8 mouse cellular contexts compared by ENCODE assay signal in the genomic region with DNA sequence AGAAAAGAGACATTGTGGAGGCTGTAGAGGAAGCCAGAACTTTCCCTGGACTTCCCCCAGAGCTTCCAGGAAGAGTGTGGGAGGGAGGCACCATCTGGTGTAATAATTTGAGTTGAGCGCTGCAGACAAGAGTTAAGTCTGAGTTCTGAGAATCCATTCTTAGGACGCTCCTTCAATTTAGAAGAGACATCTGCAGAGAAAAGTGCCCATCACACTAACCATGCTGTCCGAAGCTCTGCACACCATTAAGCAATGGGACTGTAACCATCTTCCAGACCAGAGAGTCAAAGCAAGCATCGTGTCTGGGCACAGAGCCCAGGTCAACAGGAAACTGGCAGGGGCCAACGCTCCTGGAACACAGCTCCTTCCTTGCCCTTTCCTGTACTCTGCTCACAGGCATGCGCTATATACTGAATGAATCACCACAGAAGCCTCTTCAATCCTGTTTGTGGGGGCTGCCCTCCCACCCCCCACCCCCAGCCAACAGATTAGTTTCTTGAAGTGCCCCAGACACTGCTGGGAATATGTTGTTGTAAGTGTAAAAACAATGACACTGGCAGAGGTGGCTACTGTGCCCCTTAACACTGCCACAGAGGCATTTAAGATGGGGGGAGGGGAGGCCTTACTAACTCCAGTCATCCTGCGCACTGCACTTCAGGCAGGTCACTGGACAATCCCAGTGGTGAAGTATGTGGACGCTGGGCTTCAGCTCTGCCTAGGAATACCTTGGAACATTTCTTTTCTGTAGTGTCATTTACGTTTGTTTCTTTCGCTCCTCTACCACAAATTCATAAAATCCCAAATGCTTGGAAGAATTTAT.
DNase-seq lines count a peak whose midpoint lies in the region; ATAC-seq lines count a peak whose summit lies in the region.

No protein-coding gene starts in this region.

- H3K4me1 ChIP-seq in heart, embryonic 10.5 days: peaks cover 12% of the 10 kb centered on the region
- peaks cover 11% of the 10 kb centered on the region; the same call in 1 of the 2 replicates for H3K4me1 ChIP-seq in stomach, embryonic 15.5 days
- no peaks in the 10 kb centered on the region for H3K4me1 ChIP-seq in forebrain, embryonic 16.5 days (replicated peaks; ENCODE audit: control insufficient read depth, insufficient read depth, low read length)

- 65% methylated on average over 10 of the region's 10 CpGs for WGBS in heart, embryonic 10.5 days
- 49% methylated on average over 10 of the region's 10 CpGs for WGBS in stomach, embryonic 15.5 days
- WGBS in forebrain, embryonic 16.5 days: 84% methylated on average over 10 of the region's 10 CpGs

- peak overlapping the region; percentile 64 for H3K27ac ChIP-seq in heart, embryonic 10.5 days
- H3K27ac ChIP-seq in stomach, embryonic 15.5 days: peak overlapping the region; percentile 61
- H3K27ac ChIP-seq in forebrain, embryonic 16.5 days (ENCODE audit: low read length): no peak overlapping the region

- DNase-seq in 3T3-L1 (ENCODE audit: low read depth, low spot score) (peak; percentile 94), NIH3T3 (ENCODE audit: low read depth) (peak; percentile 93)
- peak; percentile 93 to 94 for DNase-seq in cerebellum, postnatal 36 days
- peak; percentile 84 for DNase-seq in heart, embryonic 10.5 days (ENCODE audit: low spot score)
- DNase-seq in kidney, postnatal 14 days: peak; percentile 86
- DNase-seq in lung, adult 18-20 months: peak; percentile 88 to 92

- no peak overlapping the region for H3K4me2 ChIP-seq in stomach, embryonic 15.5 days
- H3K4me2 ChIP-seq in forebrain, embryonic 16.5 days (ENCODE audit: low read length): no peak overlapping the region

- peaks cover 16% of the 10 kb centered on the region; the same call in 1 of the 2 replicates for H3K36me3 ChIP-seq in heart, embryonic 10.5 days
- H3K36me3 ChIP-seq in stomach, embryonic 15.5 days: peaks cover 2% of the 10 kb centered on the region
- no peaks in the 10 kb centered on the region for H3K36me3 ChIP-seq in forebrain, embryonic 16.5 days (ENCODE audit: control insufficient read depth, insufficient read depth)

- H3K4me3 ChIP-seq in heart, embryonic 10.5 days: no peak overlapping the region
- H3K4me3 ChIP-seq in stomach, embryonic 15.5 days (replicated peaks): no peak overlapping the region
- H3K4me3 ChIP-seq in forebrain, embryonic 16.5 days (replicated peaks; ENCODE audit: low read length): no peak overlapping the region

- H3K9ac ChIP-seq in stomach, embryonic 15.5 days: no peak overlapping the region
- no peak overlapping the region for H3K9ac ChIP-seq in forebrain, embryonic 16.5 days (replicated peaks; ENCODE audit: low read depth, low read length)

- no peaks in the 10 kb centered on the region for H3K9me3 ChIP-seq in heart, embryonic 10.5 days
- H3K9me3 ChIP-seq in stomach, embryonic 15.5 days: no peaks in the 10 kb centered on the region
- H3K9me3 ChIP-seq in forebrain, embryonic 16.5 days (ENCODE audit: control insufficient read depth, low read length): no peaks in the 10 kb centered on the region

- H3K27me3 ChIP-seq in heart, embryonic 10.5 days (ENCODE audit: insufficient read depth, poor library complexity, severe bottlenecking): no peaks in the 10 kb centered on the region
- H3K27me3 ChIP-seq in stomach, embryonic 15.5 days (replicated peaks): no peaks in the 10 kb centered on the region
- H3K27me3 ChIP-seq in forebrain, embryonic 16.5 days (replicated peaks; ENCODE audit: control insufficient read depth, insufficient read depth, low read length): no peaks in the 10 kb centered on the region

- peak; percentile 79 for ATAC-seq in stomach, embryonic 15.5 days (ENCODE audit: insufficient read depth, low FRiP score, low read depth)
- ATAC-seq in forebrain, embryonic 16.5 days: no peak
